Mouse (Mus musculus) hindbrain, postnatal 0 days (tissue): ENCODE measurements around the gene Mkln1. TPM values are rescaled to one million over a fixed set of nuclear protein-coding genes. Genes with fewer than 3 reads are reported as not detected.

ENCODE experiments used
- ATAC-seq: fragments of 200-750 bp; cut with Nextera tagmentation; 2 replicates; pipeline ENCODE4 v1.8.0; 2017; ENCODE audit warnings: mild to moderate bottlenecking, moderate TSS enrichment, moderate library complexity
- DNase-seq: peaks from one replicate; pipeline ENCODE4 v3.0.0-alpha.2; 2015; ENCODE audit warnings: low spot score
- H3K27ac ChIP-seq: fragments of 300-500 bp; sonication (generic); 2 replicates; pipeline ENCODE4 v1.5.1; 2014; ENCODE audit warnings: mild to moderate bottlenecking
- H3K27me3 ChIP-seq: fragments of 300-500 bp; sonication (generic); 2 replicates; pipeline ENCODE4 v1.6.1; 2014; ENCODE audit warnings: low read length, mixed read lengths; ENCODE audit not compliant: insufficient read depth
- H3K36me3 ChIP-seq: fragments of 300-500 bp; sonication (generic); 2 replicates; pipeline ENCODE4 v1.6.1; 2014; ENCODE audit warnings: low read length, mixed read lengths; ENCODE audit not compliant: insufficient read depth
- H3K4me1 ChIP-seq: fragments of 300-500 bp; sonication (generic); 2 replicates; pipeline ENCODE4 v1.6.1; 2014; ENCODE audit warnings: antibody characterized with exemption, low read length, mixed read lengths; ENCODE audit not compliant: insufficient read depth
- H3K4me2 ChIP-seq: fragments of 300-500 bp; sonication (generic); 2 replicates; pipeline ENCODE4 v1.6.1; 2014; ENCODE audit warnings: low read depth, mild to moderate bottlenecking, low read length, moderate library complexity, mixed read lengths
- H3K4me3 ChIP-seq: fragments of 300-500 bp; sonication (generic); 2 replicates; pipeline ENCODE4 v1.5.1; 2014; ENCODE audit warnings: low read length
- H3K9ac ChIP-seq: fragments of 300-500 bp; sonication (generic); replicated peaks from 2 replicates; pipeline ENCODE4 v1.6.1; 2014; ENCODE audit warnings: mild to moderate bottlenecking, low read length, moderate library complexity, mixed read lengths
- H3K9me3 ChIP-seq: fragments of 300-500 bp; sonication (generic); 2 replicates; pipeline ENCODE4 v1.6.1; 2016; ENCODE audit warnings: low read length, mixed read lengths
- CTCF ChIP-seq: IDR thresholded peaks from 2 replicates; pipeline ENCODE4 v1.5.1; 2016; ENCODE audit warnings: antibody characterized with exemption, control low read depth, low read depth
- WGBS: fragments of 180-500 bp; shearing (Covaris S2); extraction: QIAGEN DNeasy Blood & Tissue Kit; methylation state at CpG from one replicate; pipeline ENCODE4 v1.1.7; 2014; 5-methylcytosine and 5-hydroxymethylcytosine counted together
- polyA plus RNA-seq: library from polyadenylated mRNA; unstranded; fragments of >200 nt; fragmentation: Nextera tagmentation; extraction: Ambion mirVana; gene quantifications from 2 replicates; pipeline ENCODE4 v1.2.1, GENCODE M21; 2015
- total RNA-seq: library from RNA; depleted of rRNA; stranded (reverse); fragments of >200 nt; gene quantifications from 2 replicates; pipeline ENCODE4 v1.2.3, GENCODE M21; 2014

Mkln1 gene
- total and polyA plus RNA-seq, 2 experiments from 2014 or later: 53.4 to 88.3 TPM

DNA sequence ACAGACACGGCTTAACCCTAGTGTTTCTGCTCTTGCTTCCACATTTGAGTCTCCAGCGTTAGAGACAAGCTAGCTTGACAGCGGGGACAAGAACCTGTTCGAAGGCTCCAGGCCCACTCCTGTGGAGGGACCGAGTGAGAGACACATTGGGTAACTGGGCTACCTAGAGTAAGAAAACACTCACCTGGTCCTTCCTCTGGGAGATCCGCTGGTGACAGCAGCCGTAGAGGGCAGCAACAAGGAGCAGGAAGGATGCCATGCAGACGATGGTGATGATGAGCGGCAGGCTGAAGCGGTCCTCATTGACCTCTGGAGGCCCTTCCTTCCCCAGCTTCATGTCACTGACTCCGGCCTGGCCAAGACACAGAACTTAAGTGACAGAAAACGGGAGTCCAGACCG is 125.6 kb downstream of the Mkln1 start:
- Histone ChIP-seq H3K9ac (no peak overlapping the region), H3K9me3 (no peaks in the 10 kb centered on the region), H3K4me2 (no peak overlapping the region), H3K27me3 (no peaks in the 10 kb centered on the region), H3K4me3 (no peak overlapping the region), H3K36me3 (0 out of 2 replicates have a peak, but pooled peaks cover 5% of the 10 kb centered on the region), H3K4me1 (0 out of 2 replicates have a peak, but pooled peaks cover 4% of the 10 kb centered on the region), H3K27ac (no peak overlapping the region)
- DNase-seq: no peak
- no peak for ATAC-seq
- no peak for TF ChIP-seq CTCF
- 95% methylated on average over 13 of the region's 13 CpGs for WGBS

GRCm38 (mm10) chr6:31524647-31525046 is 126.1 kb downstream of the Mkln1 start:
- ATAC-seq: no peak

GRCm38 (mm10) chr6:31525231-31525900 is 126.8 kb downstream of the Mkln1 start:
- WGBS: 69% methylated on average over 6 of the region's 6 CpGs
- Histone ChIP-seq H3K4me2 (no peak overlapping the region), H3K9me3 (no peaks in the 10 kb centered on the region), H3K4me3 (no peak overlapping the region), H3K36me3 (0 out of 2 replicates have a peak, but pooled peaks cover 5% of the 10 kb centered on the region), H3K4me1 (0 out of 2 replicates have a peak, but pooled peaks cover 4% of the 10 kb centered on the region), H3K27ac (no peak overlapping the region), H3K27me3 (no peaks in the 10 kb centered on the region), H3K9ac (no peak overlapping the region)
- TF ChIP-seq CTCF: peak; percentile 94
- ATAC-seq (peak; percentile 66), DNase-seq (peak; percentile 86)

More at GRCm38 (mm10) chr6:31524647-31525046, 126.1 kb downstream of the Mkln1 start:
- H3K36me3 ChIP-seq: 0 out of 2 replicates have a peak, but pooled peaks cover 5% of the 10 kb centered on the region
- WGBS: 89% methylated on average over 8 of the region's 8 CpGs
- no peak overlapping the region for H3K27ac ChIP-seq
- no peak for TF ChIP-seq CTCF
- 0 out of 2 replicates have a peak, but pooled peaks cover 4% of the 10 kb centered on the region for H3K4me1 ChIP-seq
- H3K9ac ChIP-seq: no peak overlapping the region
- no peaks in the 10 kb centered on the region for H3K27me3 ChIP-seq
- H3K4me3 ChIP-seq: no peak overlapping the region
- no peaks in the 10 kb centered on the region for H3K9me3 ChIP-seq
- no peak for DNase-seq
- H3K4me2 ChIP-seq: no peak overlapping the region

GRCm38 (mm10) chr6:31526929-31527328 is 128.4 kb downstream of the Mkln1 start:
- no peaks in the 10 kb centered on the region for H3K4me1 ChIP-seq
- TF ChIP-seq CTCF: no peak
- H3K9ac ChIP-seq: no peak overlapping the region
- no peak overlapping the region for H3K27ac ChIP-seq
- no peak overlapping the region for H3K4me2 ChIP-seq
- H3K36me3 ChIP-seq: 0 out of 2 replicates have a peak, but pooled peaks cover 5% of the 10 kb centered on the region
- DNase-seq (no peak), ATAC-seq (no peak)
- no peaks in the 10 kb centered on the region for H3K27me3 ChIP-seq
- no peaks in the 10 kb centered on the region for H3K9me3 ChIP-seq
- H3K4me3 ChIP-seq: no peak overlapping the region
- WGBS: 91% methylated on average over 5 of the region's 5 CpGs

- TF ChIP-seq CTCF: peak; percentile 78
- Histone ChIP-seq H3K4me3 (no peak overlapping the region), H3K4me2 (no peak overlapping the region), H3K9me3 (no peaks in the 10 kb centered on the region), H3K27ac (no peak overlapping the region), H3K4me1 (no peaks in the 10 kb centered on the region), H3K9ac (no peak overlapping the region), H3K27me3 (no peaks in the 10 kb centered on the region), H3K36me3 (0 out of 2 replicates have a peak, but pooled peaks cover 5% of the 10 kb centered on the region)
- WGBS: 72% methylated on average over 7 of the region's 7 CpGs
- peak; percentile 80 for DNase-seq
- no peak for ATAC-seq
Measured at GRCm38 (mm10) chr6:31527897-31528296, 129.4 kb downstream of the Mkln1 start.

- no peaks in the 10 kb centered on the region for H3K4me1 ChIP-seq
- H3K4me3 ChIP-seq: no peak overlapping the region
- no peaks in the 10 kb centered on the region for H3K27me3 ChIP-seq
- 0 out of 2 replicates have a peak, but pooled peaks cover 5% of the 10 kb centered on the region for H3K36me3 ChIP-seq
- H3K9me3 ChIP-seq: no peaks in the 10 kb centered on the region
- TF ChIP-seq CTCF: no peak
- 66% methylated on average over 5 of the region's 5 CpGs for WGBS
- no peak for ATAC-seq
- H3K9ac ChIP-seq: no peak overlapping the region
- H3K4me2 ChIP-seq: no peak overlapping the region
- H3K27ac ChIP-seq: no peak overlapping the region
- DNase-seq: no peak
Measured at GRCm38 (mm10) chr6:31528339-31528738, 129.8 kb downstream of the Mkln1 start.

DNA sequence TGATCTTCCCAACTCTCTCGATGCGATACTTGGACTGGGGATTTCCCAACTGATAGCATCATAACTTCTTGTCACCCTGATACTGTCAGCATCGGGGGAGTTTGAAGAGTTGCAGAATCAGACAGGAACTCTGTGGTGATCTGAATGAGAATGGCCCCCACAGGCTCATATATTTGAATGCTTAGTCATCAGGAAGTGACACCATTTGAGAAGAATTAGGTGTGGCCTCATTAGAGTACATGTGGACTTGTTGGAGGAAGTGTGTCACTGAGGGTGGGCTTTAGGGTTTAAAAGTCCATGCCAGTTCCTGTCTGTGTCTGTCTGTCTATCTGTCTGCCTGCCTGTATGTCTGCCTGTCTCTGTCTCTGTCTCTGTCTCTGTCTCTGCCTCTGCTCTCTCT is 133.3 kb downstream of the Mkln1 start:
- ATAC-seq (no peak), DNase-seq (no peak)
- no peaks in the 10 kb centered on the region for H3K36me3 ChIP-seq
- no peak for TF ChIP-seq CTCF
- no peak overlapping the region for H3K27ac ChIP-seq
- no peak overlapping the region for H3K4me3 ChIP-seq
- WGBS: 90% methylated on average over 3 of the region's 3 CpGs
- H3K4me2 ChIP-seq: no peak overlapping the region
- H3K4me1 ChIP-seq: no peaks in the 10 kb centered on the region
- no peaks in the 10 kb centered on the region for H3K27me3 ChIP-seq
- no peaks in the 10 kb centered on the region for H3K9me3 ChIP-seq
- no peak overlapping the region for H3K9ac ChIP-seq
